Mouse (Mus musculus): ENCODE results near the gene Arhgef25.

- TF ChIP-seq CTCF (IDR thresholded peaks at IDR 0.05; ENCODE audit: control insufficient read depth, insufficient read depth, insufficient read length) (no peak), MAX (IDR thresholded peaks at IDR 0.05) (no peak), MYOD1 (IDR thresholded peaks at IDR 0.05; ENCODE audit: control insufficient read depth, insufficient read length, low read depth) (no peak), USF1 (IDR thresholded peaks at IDR 0.05; ENCODE audit: low read depth) (no peak)
Measured at GRCm38 (mm10) chr10:127180695-127181047, 9.2 kb downstream of the Arhgef25 start.
